Mouse (Mus musculus): ENCODE results near the gene Zfp287. TPM values are rescaled to one million over a fixed set of nuclear protein-coding genes. Genes with fewer than 3 reads are reported as not detected.

Gene Zfp287
- polyA plus RNA-seq (2015; fragmentation: Nextera tagmentation; extraction: Ambion mirVana) = 27.1 and 29.0 TPM in 2 replicates

DNA sequence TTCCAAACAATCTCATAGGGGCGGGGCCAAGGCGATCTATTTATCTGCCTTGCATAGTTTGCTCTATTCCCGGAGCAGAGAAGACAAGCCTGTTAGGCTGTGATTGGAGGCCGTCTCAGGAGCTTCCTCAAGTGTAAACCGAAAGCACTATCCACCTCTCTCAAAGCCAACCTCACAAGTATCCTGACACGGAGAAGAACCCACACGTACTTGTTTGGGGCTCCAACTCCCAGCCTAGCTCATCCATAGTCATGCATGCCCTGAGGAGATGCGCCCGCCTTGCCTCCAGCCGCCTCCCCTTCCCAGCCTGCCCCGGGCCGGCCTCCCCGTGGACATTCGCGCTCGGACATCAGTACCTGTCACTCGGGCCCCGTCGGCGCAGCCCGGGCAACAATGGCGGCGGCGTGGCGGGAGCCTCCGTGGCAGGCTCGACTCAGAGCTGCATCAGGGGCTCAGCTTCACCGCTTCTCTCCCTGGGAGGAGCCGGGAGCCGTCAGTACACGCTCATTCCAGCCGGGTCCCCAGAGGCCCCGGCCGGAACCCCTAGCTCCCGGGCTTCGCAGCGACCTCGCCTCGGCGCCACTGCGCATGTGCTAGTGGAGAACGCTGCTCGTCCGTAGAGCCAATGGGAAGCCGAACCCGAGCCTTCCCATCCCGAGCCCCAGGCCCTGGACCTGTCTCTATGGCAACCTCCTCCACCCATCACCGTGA, at the start of gene Zfp287:
Gene Zfp287, minus strand, starts transcription at position 595 of the 711 bp plus-strand sequence.
- peak within 1 kb of the TSS; percentile 92 for H3K4me3 ChIP-seq (replicated peaks; ENCODE audit: low read length)
- ATAC-seq = peak; percentile 100
- WGBS = under 1% methylated on average over 48 of the region's 48 CpGs
- no peaks in the 10 kb centered on the region for H3K9me3 ChIP-seq (ENCODE audit: control insufficient read depth, low read length)
- H3K27me3 ChIP-seq (replicated peaks; ENCODE audit: control insufficient read depth, insufficient read depth, low read length) = no peaks in the 10 kb centered on the region
- H3K36me3 ChIP-seq (ENCODE audit: control insufficient read depth, insufficient read depth) = peaks cover 4% of the 10 kb centered on the region; the same call in 1 of the 2 replicates
- peak within 1 kb of the TSS; percentile 96 for H3K9ac ChIP-seq (replicated peaks; ENCODE audit: low read depth, low read length)
- peaks cover 16% of the 10 kb centered on the region for H3K4me1 ChIP-seq (replicated peaks; ENCODE audit: control insufficient read depth, insufficient read depth, low read length)
- peak within 1 kb of the TSS; percentile 87 for H3K27ac ChIP-seq (ENCODE audit: low read length)
- H3K4me2 ChIP-seq (ENCODE audit: low read length) = peak within 1 kb of the TSS; percentile 78

DNA sequence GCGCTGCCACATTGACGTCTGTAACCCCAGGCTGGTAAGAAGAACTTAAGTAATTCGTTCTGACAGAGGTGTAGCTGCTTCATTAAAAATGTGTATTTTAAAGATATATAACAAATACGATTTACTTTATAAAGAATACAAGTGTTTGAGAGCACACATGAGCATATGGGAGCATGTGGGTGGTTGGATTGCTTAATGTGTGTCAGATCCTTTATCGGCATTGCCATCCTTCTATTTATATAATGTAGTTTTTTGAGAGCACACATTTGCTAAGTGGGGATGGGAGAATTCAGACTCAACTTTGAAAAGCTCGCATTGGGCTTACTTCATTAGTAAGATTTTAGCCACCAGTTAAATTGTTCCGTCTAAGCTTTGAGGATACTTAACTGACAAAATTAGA, 44.8 kb upstream of the Zfp287 start:
- Histone ChIP-seq H3K36me3 (ENCODE audit: control insufficient read depth, insufficient read depth) (peaks cover 43% of the 10 kb centered on the region), H3K9ac (replicated peaks; ENCODE audit: low read depth, low read length) (no peak overlapping the region), H3K9me3 (ENCODE audit: control insufficient read depth, low read length) (peaks cover 56% of the 10 kb centered on the region), H3K27ac (ENCODE audit: low read length) (no peak overlapping the region), H3K4me1 (replicated peaks; ENCODE audit: control insufficient read depth, insufficient read depth, low read length) (no peaks in the 10 kb centered on the region), H3K27me3 (replicated peaks; ENCODE audit: control insufficient read depth, insufficient read depth, low read length) (no peaks in the 10 kb centered on the region), H3K4me2 (ENCODE audit: low read length) (no peak overlapping the region), H3K4me3 (replicated peaks; ENCODE audit: low read length) (no peak overlapping the region)
- no peak for ATAC-seq
- WGBS = 96% methylated on average over 7 of the region's 7 CpGs

GRCm38 (mm10) chr11:62760755-62761457, 29.2 kb upstream of the Zfp287 start:
- Histone ChIP-seq H3K27me3 (replicated peaks; ENCODE audit: control insufficient read depth, insufficient read depth, low read length) (no peaks in the 10 kb centered on the region), H3K9me3 (ENCODE audit: control insufficient read depth, low read length) (no peaks in the 10 kb centered on the region), H3K36me3 (ENCODE audit: control insufficient read depth, insufficient read depth) (no peaks in the 10 kb centered on the region), H3K4me2 (ENCODE audit: low read length) (no peak overlapping the region), H3K9ac (replicated peaks; ENCODE audit: low read depth, low read length) (no peak overlapping the region), H3K4me1 (replicated peaks; ENCODE audit: control insufficient read depth, insufficient read depth, low read length) (peaks cover 5% of the 10 kb centered on the region), H3K4me3 (replicated peaks; ENCODE audit: low read length) (no peak overlapping the region), H3K27ac (ENCODE audit: low read length) (no peak overlapping the region)
- no peak for ATAC-seq
- 82% methylated on average over 9 of the region's 9 CpGs for WGBS

DNA sequence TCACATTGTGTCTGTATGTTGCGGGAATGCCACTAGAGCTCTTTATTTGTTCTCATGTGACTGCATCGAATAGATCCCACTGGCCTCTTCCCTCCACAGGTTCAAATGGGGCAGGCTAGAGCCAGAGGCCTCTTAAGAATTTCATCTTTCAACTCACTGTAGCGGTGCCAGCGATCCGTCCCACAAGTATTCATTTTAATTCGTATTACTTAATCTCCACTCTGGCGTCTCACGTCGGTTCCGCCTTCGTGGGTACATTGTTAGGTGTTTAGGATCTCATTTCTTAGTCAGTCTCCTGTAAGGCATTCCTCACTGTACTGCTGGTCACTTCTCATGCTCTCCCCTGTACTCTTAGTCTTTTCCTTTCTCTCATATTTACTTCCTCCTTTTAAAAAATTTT, 26.8 kb upstream of the Zfp287 start:
- H3K9ac ChIP-seq (replicated peaks; ENCODE audit: low read depth, low read length) = no peak overlapping the region
- 70% methylated on average over 11 of the region's 11 CpGs for WGBS
- H3K27ac ChIP-seq (ENCODE audit: low read length) = no peak overlapping the region
- H3K36me3 ChIP-seq (ENCODE audit: control insufficient read depth, insufficient read depth) = no peaks in the 10 kb centered on the region
- H3K27me3 ChIP-seq (replicated peaks; ENCODE audit: control insufficient read depth, insufficient read depth, low read length) = no peaks in the 10 kb centered on the region
- H3K9me3 ChIP-seq (ENCODE audit: control insufficient read depth, low read length) = no peaks in the 10 kb centered on the region
- H3K4me3 ChIP-seq (replicated peaks; ENCODE audit: low read length) = no peak overlapping the region
- ATAC-seq = no peak
- no peak overlapping the region for H3K4me2 ChIP-seq (ENCODE audit: low read length)
- H3K4me1 ChIP-seq (replicated peaks; ENCODE audit: control insufficient read depth, insufficient read depth, low read length) = peaks cover 5% of the 10 kb centered on the region

DNA sequence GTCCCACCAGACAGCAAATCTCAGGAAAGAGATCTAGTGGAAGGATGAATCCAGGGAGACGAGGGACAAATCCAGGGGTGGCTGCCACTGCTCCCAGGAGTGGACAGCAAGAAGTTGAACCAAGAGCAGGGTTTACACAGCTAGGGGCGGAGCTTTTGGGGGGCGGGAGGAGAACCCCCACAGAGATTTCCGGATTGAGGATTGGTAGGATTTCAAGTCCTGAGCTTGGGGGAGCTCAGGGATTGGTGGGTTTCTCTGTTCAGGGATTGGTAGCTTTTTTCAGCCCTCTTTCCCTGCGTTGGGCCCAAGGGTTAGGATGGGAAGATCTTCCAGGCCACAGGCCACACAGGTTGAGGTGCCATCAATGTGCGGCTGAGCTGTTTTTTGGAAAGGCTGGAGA, 26.2 kb upstream of the Zfp287 start:
- Histone ChIP-seq H3K4me1 (replicated peaks; ENCODE audit: control insufficient read depth, insufficient read depth, low read length) (peaks cover 5% of the 10 kb centered on the region), H3K27me3 (replicated peaks; ENCODE audit: control insufficient read depth, insufficient read depth, low read length) (no peaks in the 10 kb centered on the region), H3K4me3 (replicated peaks; ENCODE audit: low read length) (no peak overlapping the region), H3K36me3 (ENCODE audit: control insufficient read depth, insufficient read depth) (no peaks in the 10 kb centered on the region), H3K27ac (ENCODE audit: low read length) (no peak overlapping the region), H3K9me3 (ENCODE audit: control insufficient read depth, low read length) (no peaks in the 10 kb centered on the region), H3K9ac (replicated peaks; ENCODE audit: low read depth, low read length) (no peak overlapping the region), H3K4me2 (ENCODE audit: low read length) (no peak overlapping the region)
- WGBS = 77% methylated on average over 6 of the region's 6 CpGs
- ATAC-seq = no peak

- Histone ChIP-seq H3K4me2 (ENCODE audit: low read length) (peak overlapping the region; percentile 69), H3K27me3 (replicated peaks; ENCODE audit: control insufficient read depth, insufficient read depth, low read length) (no peaks in the 10 kb centered on the region), H3K4me3 (replicated peaks; ENCODE audit: low read length) (peak overlapping the region; percentile 49), H3K27ac (ENCODE audit: low read length) (no peak overlapping the region), H3K36me3 (ENCODE audit: control insufficient read depth, insufficient read depth) (no peaks in the 10 kb centered on the region), H3K9ac (replicated peaks; ENCODE audit: low read depth, low read length) (peak overlapping the region; percentile 65), H3K9me3 (ENCODE audit: control insufficient read depth, low read length) (no peaks in the 10 kb centered on the region), H3K4me1 (replicated peaks; ENCODE audit: control insufficient read depth, insufficient read depth, low read length) (peaks cover 5% of the 10 kb centered on the region)
- ATAC-seq = peak; percentile 47
- 6% methylated on average over 7 of the region's 7 CpGs for WGBS
Observed at GRCm38 (mm10) chr11:62757143-62757507, 25.4 kb upstream of the Zfp287 start.

GRCm38 (mm10) chr11:62756456-62757142, 24.9 kb upstream of the Zfp287 start:
- no peak overlapping the region for H3K27ac ChIP-seq (ENCODE audit: low read length)
- 6% methylated on average over 36 of the region's 36 CpGs for WGBS
- ATAC-seq = peak; percentile 99

GRCm38 (mm10) chr11:62752780-62753179, 21.1 kb upstream of the Zfp287 start, which contains the start of gene Gm10428:
Gm10428 (plus strand) TSS chr11:62753100.
- Histone ChIP-seq H3K4me1 (replicated peaks; ENCODE audit: control insufficient read depth, insufficient read depth, low read length) (peaks cover 5% of the 10 kb centered on the region), H3K4me3 (replicated peaks; ENCODE audit: low read length) (no peak within 1 kb of the TSS), H3K27me3 (replicated peaks; ENCODE audit: control insufficient read depth, insufficient read depth, low read length) (0 out of 2 replicates have a peak, but pooled peaks cover 2% of the 10 kb centered on the region), H3K9me3 (ENCODE audit: control insufficient read depth, low read length) (no peaks in the 10 kb centered on the region), H3K27ac (ENCODE audit: low read length) (no peak within 1 kb of the TSS), H3K4me2 (ENCODE audit: low read length) (no peak within 1 kb of the TSS), H3K9ac (replicated peaks; ENCODE audit: low read depth, low read length) (no peak within 1 kb of the TSS), H3K36me3 (ENCODE audit: control insufficient read depth, insufficient read depth) (no peaks in the 10 kb centered on the region)
- no peak for ATAC-seq
- 89% methylated on average over 8 of the region's 8 CpGs for WGBS

More at GRCm38 (mm10) chr11:62756456-62757142, 24.9 kb upstream of the Zfp287 start:
- H3K4me1 ChIP-seq (replicated peaks; ENCODE audit: control insufficient read depth, insufficient read depth, low read length) = peaks cover 5% of the 10 kb centered on the region
- peak overlapping the region; percentile 69 for H3K4me2 ChIP-seq (ENCODE audit: low read length)
- peak overlapping the region; percentile 49 for H3K4me3 ChIP-seq (replicated peaks; ENCODE audit: low read length)
- H3K9ac ChIP-seq (replicated peaks; ENCODE audit: low read depth, low read length) = peak overlapping the region; percentile 65
- H3K36me3 ChIP-seq (ENCODE audit: control insufficient read depth, insufficient read depth) = no peaks in the 10 kb centered on the region
- no peaks in the 10 kb centered on the region for H3K9me3 ChIP-seq (ENCODE audit: control insufficient read depth, low read length)
- H3K27me3 ChIP-seq (replicated peaks; ENCODE audit: control insufficient read depth, insufficient read depth, low read length) = no peaks in the 10 kb centered on the region

DNA sequence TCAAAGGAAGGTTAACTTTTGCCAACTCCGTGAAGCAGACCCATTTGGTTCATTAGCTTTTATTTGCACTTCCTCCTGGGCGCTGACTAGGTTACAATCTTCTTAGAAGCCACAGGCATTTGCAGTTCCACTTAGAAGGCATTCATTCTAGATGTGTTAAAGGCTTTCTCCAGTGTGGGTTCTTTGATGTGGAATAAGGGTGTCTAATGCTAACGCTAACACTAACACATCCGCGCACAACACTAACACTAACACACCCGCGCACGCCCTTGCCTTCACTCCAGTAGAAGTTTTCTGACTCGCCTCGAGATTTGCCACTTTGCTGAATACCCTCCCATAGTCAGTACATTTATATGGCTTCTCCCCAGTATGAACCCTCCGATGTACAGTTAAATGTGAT, 20.5 kb upstream of the Zfp287 start:
- no peak overlapping the region for H3K4me3 ChIP-seq (replicated peaks; ENCODE audit: low read length)
- no peak for ATAC-seq
- no peak overlapping the region for H3K4me2 ChIP-seq (ENCODE audit: low read length)
- whole genome bisulfite sequencing = 56% methylated on average over 11 of the region's 11 CpGs
- 0 out of 2 replicates have a peak, but pooled peaks cover 2% of the 10 kb centered on the region for H3K27me3 ChIP-seq (replicated peaks; ENCODE audit: control insufficient read depth, insufficient read depth, low read length)
- no peaks in the 10 kb centered on the region for H3K9me3 ChIP-seq (ENCODE audit: control insufficient read depth, low read length)
- no peaks in the 10 kb centered on the region for H3K36me3 ChIP-seq (ENCODE audit: control insufficient read depth, insufficient read depth)
- no peak overlapping the region for H3K27ac ChIP-seq (ENCODE audit: low read length)
- peaks cover 3% of the 10 kb centered on the region for H3K4me1 ChIP-seq (replicated peaks; ENCODE audit: control insufficient read depth, insufficient read depth, low read length)
- no peak overlapping the region for H3K9ac ChIP-seq (replicated peaks; ENCODE audit: low read depth, low read length)

Measured in forebrain, embryonic 16.5 days (tissue).